Mouse (Mus musculus): ENCODE data around the gene Cacnb4.

DNA sequence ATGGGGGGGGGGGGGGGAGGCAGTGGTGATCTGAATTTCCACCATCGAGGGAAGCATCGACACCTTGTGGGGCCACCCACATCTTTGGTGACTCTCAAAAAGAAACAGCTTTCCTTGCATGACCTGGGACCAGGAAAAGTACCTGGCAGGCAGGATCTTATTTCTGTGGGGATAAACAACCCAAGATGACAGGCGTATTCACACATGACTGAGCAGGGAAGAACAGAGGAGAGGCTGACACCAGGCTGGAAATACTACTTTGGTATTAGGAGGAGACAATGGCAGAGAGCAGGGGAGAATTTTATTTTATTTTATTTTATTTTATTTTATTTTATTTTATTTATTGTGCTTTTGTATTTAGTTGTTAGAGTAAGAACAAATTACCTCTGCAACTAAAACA lies 164.4 kb downstream of the Cacnb4 start:
- TF ChIP-seq CTCF (IDR thresholded peaks at IDR 0.05; ENCODE audit: control insufficient read depth, insufficient read depth, insufficient replicate concordance, low read depth, low read length) (no peak), POLR2A (IDR thresholded peaks at IDR 0.05; ENCODE audit: control insufficient read depth, low read depth, low read length) (no peak)
